Mouse (Mus musculus): Measurements from ENCODE around the gene Prc1. TPM values are rescaled to one million over a fixed set of nuclear protein-coding genes. Genes with fewer than 3 reads are reported as not detected.
"Not testable (repeated sequence)": the region's sequence is repeated elsewhere in the genome, so short reads cannot be mapped to it uniquely, and the experiment has no call there.

The Prc1 gene
- total and polyA plus RNA-seq, 2 experiments from 2014 or later = 12.9 to 14.1 TPM

DNA sequence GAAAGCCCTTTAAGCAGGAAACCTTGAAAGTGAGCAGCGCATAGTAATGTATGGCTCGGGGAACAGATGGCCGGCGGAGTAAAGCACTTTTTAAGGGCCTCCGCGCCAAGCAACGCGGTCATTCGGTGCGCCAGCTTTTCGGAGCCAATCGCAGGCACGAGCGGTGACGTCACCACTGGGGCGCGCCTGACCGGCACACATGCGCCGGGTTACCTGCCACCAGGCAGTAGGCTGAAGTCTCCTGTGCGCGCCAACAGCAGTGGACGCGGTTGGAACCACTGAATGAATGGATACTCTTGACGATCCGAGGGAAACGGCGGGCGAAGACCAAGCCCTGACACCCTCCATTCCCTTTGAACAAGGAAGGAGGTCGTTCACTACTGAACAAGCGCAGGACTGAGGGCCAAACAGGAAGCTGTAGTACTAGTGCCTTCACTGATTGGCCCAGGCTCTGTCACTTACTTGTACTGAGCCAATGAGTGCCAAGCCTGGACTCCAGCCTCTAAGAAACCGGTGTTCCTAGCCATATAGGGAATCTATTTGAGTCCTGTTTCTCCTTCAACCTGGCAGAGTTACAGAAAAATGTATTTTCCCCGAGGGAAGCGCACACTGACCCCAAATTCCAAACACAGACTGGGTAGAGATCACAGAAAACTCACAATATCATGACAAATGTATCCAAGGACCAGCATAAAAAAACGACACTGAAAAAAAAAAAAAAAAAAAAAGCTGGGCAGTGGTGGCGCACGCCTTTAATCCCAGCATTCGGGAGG lies 30.0 kb downstream of the Prc1 start, which contains the start of gene Rccd1:
Gene Rccd1, minus strand, starts transcription at position 412 of the 773 bp plus-strand sequence.
- Histone ChIP-seq H3K9me3 (ENCODE audit: low read length) (no peaks in the 10 kb centered on the region), H3K4me3 (ENCODE audit: low read depth, low read length) (peak within 1 kb of the TSS; percentile 50), H3K27me3 (ENCODE audit: insufficient read depth, low read length) (no peaks in the 10 kb centered on the region), H3K4me2 (ENCODE audit: low read depth, low read length, poor library complexity, severe bottlenecking) (peak within 1 kb of the TSS; percentile 74), H3K27ac (ENCODE audit: low read depth, low read length) (peak within 1 kb of the TSS; percentile 93), H3K9ac (replicated peaks; ENCODE audit: low read length, poor library complexity, severe bottlenecking) (peak within 1 kb of the TSS; percentile 62), H3K4me1 (ENCODE audit: insufficient read depth, low read length) (peaks cover 7% of the 10 kb centered on the region), H3K36me3 (ENCODE audit: insufficient read depth, low read length) (peaks cover 46% of the 10 kb centered on the region)
- no peak for TF ChIP-seq CTCF (IDR thresholded peaks at IDR 0.05)
- DNase-seq (ENCODE audit: low spot score) (peak; percentile 99), ATAC-seq (ENCODE audit: low FRiP score) (peak; percentile 99)
- 2% methylated on average over 38 of the region's 38 CpGs for WGBS

DNA sequence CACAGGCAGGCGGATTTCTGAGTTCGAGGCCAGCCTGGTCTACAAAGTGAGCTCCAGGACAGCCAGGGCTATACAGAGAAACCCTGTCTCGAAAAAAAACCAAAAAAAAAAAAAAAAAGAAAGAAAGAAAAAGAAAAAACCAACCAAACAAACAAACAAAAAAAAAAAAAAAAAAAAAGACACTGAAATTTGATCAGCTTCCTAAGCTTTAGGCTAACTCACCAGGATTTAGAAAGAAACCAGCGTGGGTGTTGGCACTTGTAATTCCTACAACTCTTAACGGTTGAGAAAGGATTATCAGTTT lies 30.5 kb downstream of the Prc1 start:
- not testable (repeated sequence) for ATAC-seq (ENCODE audit: low FRiP score); H3K4me1 ChIP-seq (ENCODE audit: insufficient read depth, low read length); H3K27ac ChIP-seq (ENCODE audit: low read depth, low read length); H3K4me3 ChIP-seq (ENCODE audit: low read depth, low read length); H3K27me3 ChIP-seq (ENCODE audit: insufficient read depth, low read length); H3K9me3 ChIP-seq (ENCODE audit: low read length); H3K9ac ChIP-seq (replicated peaks; ENCODE audit: low read length, poor library complexity, severe bottlenecking); DNase-seq (ENCODE audit: low spot score); H3K4me2 ChIP-seq (ENCODE audit: low read depth, low read length, poor library complexity, severe bottlenecking)
- peaks cover 52% of the 10 kb centered on the region for H3K36me3 ChIP-seq (ENCODE audit: insufficient read depth, low read length)
- 41% methylated on average over 4 of the region's 5 CpGs for WGBS

DNA sequence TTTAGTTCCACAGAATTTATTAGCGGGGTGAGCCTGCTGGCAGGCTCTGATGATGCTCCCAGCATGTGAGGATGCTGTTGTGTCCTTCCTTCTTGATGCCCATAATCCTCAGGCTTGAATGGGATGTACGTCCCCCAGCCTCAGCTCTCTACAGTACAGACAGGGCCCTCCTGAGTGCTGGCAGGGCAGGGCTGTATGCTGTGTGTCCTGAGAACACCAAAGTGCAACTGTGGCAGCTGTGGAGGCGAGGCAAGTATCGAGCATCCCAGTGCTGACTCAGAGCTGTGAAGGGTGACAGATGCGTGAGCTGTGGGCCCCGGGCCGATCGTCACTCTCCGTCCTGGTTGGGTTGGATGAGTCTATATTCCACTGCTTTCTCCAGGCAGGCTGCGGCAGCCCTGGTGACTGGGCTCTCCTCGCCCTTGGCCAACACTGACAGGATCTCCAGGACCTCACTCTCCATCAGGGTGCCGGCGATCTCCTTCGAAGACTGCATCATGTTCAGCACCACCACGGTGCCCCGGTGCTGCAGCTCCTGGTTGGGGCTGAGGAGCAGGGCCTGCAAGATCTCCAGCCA lies 31.1 kb downstream of the Prc1 start:
- WGBS = 95% methylated on average over 16 of the region's 16 CpGs

DNA sequence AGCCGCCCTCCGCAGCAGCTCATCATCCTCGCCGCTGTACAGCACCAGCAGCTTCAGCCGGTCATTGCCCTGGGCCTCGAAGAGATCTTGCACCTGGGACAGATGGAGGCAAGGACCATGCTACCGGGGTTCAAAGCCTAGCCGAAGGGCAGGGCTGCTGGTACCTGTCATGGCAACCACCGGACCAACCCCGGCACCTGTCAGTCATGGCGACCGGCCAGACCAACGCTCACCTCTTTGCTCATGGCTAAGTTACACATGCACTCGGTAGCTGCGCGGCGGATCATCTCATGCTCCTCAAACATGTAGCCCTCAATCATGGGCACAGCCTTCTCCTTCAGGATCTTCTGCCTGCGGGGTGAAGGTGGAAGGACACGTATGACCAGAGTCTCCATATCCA lies 31.8 kb downstream of the Prc1 start:
- H3K27ac ChIP-seq (ENCODE audit: low read depth, low read length) = no peak overlapping the region
- H3K4me2 ChIP-seq (ENCODE audit: low read depth, low read length, poor library complexity, severe bottlenecking) = no peak overlapping the region
- peaks cover 54% of the 10 kb centered on the region for H3K36me3 ChIP-seq (ENCODE audit: insufficient read depth, low read length)
- DNase-seq (ENCODE audit: low spot score) (no peak), ATAC-seq (ENCODE audit: low FRiP score) (no peak)
- no peaks in the 10 kb centered on the region for H3K9me3 ChIP-seq (ENCODE audit: low read length)
- no peak for TF ChIP-seq CTCF (IDR thresholded peaks at IDR 0.05)
- H3K4me3 ChIP-seq (ENCODE audit: low read depth, low read length) = no peak overlapping the region
- H3K4me1 ChIP-seq (ENCODE audit: insufficient read depth, low read length) = peaks cover 7% of the 10 kb centered on the region
- WGBS = 98% methylated on average over 19 of the region's 19 CpGs
- H3K27me3 ChIP-seq (ENCODE audit: insufficient read depth, low read length) = no peaks in the 10 kb centered on the region
- no peak overlapping the region for H3K9ac ChIP-seq (replicated peaks; ENCODE audit: low read length, poor library complexity, severe bottlenecking)

More for the DNA sequence above, 31.1 kb downstream of the Prc1 start:
- no peak for DNase-seq (ENCODE audit: low spot score)
- Histone ChIP-seq H3K36me3 (ENCODE audit: insufficient read depth, low read length) (peaks cover 53% of the 10 kb centered on the region), H3K27me3 (ENCODE audit: insufficient read depth, low read length) (no peaks in the 10 kb centered on the region), H3K4me3 (ENCODE audit: low read depth, low read length) (no peak overlapping the region), H3K4me1 (ENCODE audit: insufficient read depth, low read length) (peaks cover 7% of the 10 kb centered on the region), H3K4me2 (ENCODE audit: low read depth, low read length, poor library complexity, severe bottlenecking) (no peak overlapping the region), H3K27ac (ENCODE audit: low read depth, low read length) (no peak overlapping the region), H3K9ac (replicated peaks; ENCODE audit: low read length, poor library complexity, severe bottlenecking) (no peak overlapping the region), H3K9me3 (ENCODE audit: low read length) (no peaks in the 10 kb centered on the region)
- ATAC-seq (ENCODE audit: low FRiP score) = no peak
- no peak for TF ChIP-seq CTCF (IDR thresholded peaks at IDR 0.05)

DNA sequence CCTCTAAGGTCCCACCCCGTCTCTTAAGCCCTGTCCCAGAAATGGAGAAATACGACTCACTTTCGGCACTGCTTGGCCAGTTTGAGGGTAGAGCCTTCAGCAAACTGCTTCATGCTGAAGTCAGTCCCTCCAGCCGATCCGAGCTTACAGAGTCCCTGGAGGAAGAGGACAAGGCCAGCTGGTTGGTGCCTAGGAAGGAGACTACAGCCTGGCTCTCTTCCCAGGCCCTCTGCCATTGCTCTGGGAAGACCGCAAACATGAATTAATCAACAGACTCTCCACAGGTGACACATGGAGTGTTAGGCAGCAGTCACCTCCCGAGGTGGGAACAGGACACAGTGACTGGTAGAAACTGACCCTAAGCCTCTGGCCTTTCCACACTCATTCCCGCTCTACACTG lies 36.0 kb downstream of the Prc1 start:
- ATAC-seq (ENCODE audit: low FRiP score) = no peak
- no peaks in the 10 kb centered on the region for H3K27me3 ChIP-seq (ENCODE audit: insufficient read depth, low read length)
- 81% methylated on average over 8 of the region's 8 CpGs for WGBS

DNA sequence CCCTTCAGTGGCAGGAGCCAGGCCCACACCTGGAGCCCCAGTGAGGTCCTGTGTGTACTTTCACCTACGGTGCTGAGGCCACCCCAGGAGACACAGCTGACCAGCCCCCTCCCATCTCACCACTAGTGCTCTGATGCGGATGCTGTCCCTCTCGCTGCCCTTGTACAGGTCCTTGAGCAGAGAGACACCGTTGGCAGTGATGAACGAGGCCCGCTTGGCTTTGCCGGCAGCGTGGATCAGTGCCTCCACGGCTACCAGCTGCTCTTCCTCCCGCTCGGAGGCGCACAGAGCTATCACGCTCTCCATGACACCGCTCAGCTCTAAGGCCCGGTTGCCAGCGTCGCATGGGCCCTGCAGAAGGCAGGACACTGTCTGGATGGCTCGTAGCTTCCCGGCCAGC lies 37.2 kb downstream of the Prc1 start:
- no peak for ATAC-seq (ENCODE audit: low FRiP score)
- TF ChIP-seq CTCF (IDR thresholded peaks at IDR 0.05) = no peak

More for the DNA sequence above, 36.0 kb downstream of the Prc1 start:
- no peak for TF ChIP-seq CTCF (IDR thresholded peaks at IDR 0.05)
- Histone ChIP-seq H3K27ac (ENCODE audit: low read depth, low read length) (no peak overlapping the region), H3K4me3 (ENCODE audit: low read depth, low read length) (no peak overlapping the region), H3K9me3 (ENCODE audit: low read length) (no peaks in the 10 kb centered on the region), H3K4me1 (ENCODE audit: insufficient read depth, low read length) (no peaks in the 10 kb centered on the region), H3K4me2 (ENCODE audit: low read depth, low read length, poor library complexity, severe bottlenecking) (no peak overlapping the region), H3K36me3 (ENCODE audit: insufficient read depth, low read length) (peaks cover 88% of the 10 kb centered on the region), H3K9ac (replicated peaks; ENCODE audit: low read length, poor library complexity, severe bottlenecking) (no peak overlapping the region)
- DNase-seq (ENCODE audit: low spot score) = no peak

More for the DNA sequence above, 37.2 kb downstream of the Prc1 start:
- DNase-seq (ENCODE audit: low spot score) = no peak
- Histone ChIP-seq H3K27me3 (ENCODE audit: insufficient read depth, low read length) (no peaks in the 10 kb centered on the region), H3K4me3 (ENCODE audit: low read depth, low read length) (no peak overlapping the region), H3K36me3 (ENCODE audit: insufficient read depth, low read length) (peaks cover 88% of the 10 kb centered on the region), H3K4me2 (ENCODE audit: low read depth, low read length, poor library complexity, severe bottlenecking) (no peak overlapping the region), H3K27ac (ENCODE audit: low read depth, low read length) (no peak overlapping the region), H3K9me3 (ENCODE audit: low read length) (no peaks in the 10 kb centered on the region), H3K9ac (replicated peaks; ENCODE audit: low read length, poor library complexity, severe bottlenecking) (no peak overlapping the region), H3K4me1 (ENCODE audit: insufficient read depth, low read length) (no peaks in the 10 kb centered on the region)
- 98% methylated on average over 19 of the region's 19 CpGs for whole genome bisulfite sequencing
